Mouse (Mus musculus) liver, postnatal 0 days (tissue): ENCODE data around the gene Myo18a.

Experiments
- CTCF ChIP-seq: sonication (generic); IDR thresholded peaks from 2 replicates; pipeline ENCODE4 v1.5.1; 2016; ENCODE audit warnings: antibody characterized with exemption, low read depth
- EP300 ChIP-seq: IDR thresholded peaks from 2 replicates; pipeline ENCODE4 v1.6.1; 2016; ENCODE audit warnings: antibody characterized with exemption, low read depth, mild to moderate bottlenecking

GRCm38 (mm10) chr11:77752525-77752924, 10.5 kb upstream of the Myo18a start:
- TF ChIP-seq CTCF (no peak), EP300 (no peak)
